Mouse (Mus musculus): ENCODE data around the gene Ppp2r5e.

Gene Ppp2r5e

GRCm38 (mm10) chr12:75596154-75597002, at the start of gene Ppp2r5e:
TSS of gene Ppp2r5e (minus strand) at chr12:75596245.
- DNase-seq = peak; percentile 99 to 100

- peak; percentile 9 to 13 for DNase-seq
These were observed 49.7 kb upstream of the Ppp2r5e start for GRCm38 (mm10) chr12:75645780-75646179.

- peak in 1 of 2 experiments; percentile 13 for DNase-seq
These were observed 45.7 kb upstream of the Ppp2r5e start for GRCm38 (mm10) chr12:75641726-75642125.

GRCm38 (mm10) chr12:75638345-75638744, 42.3 kb upstream of the Ppp2r5e start:
- no peak for DNase-seq

GRCm38 (mm10) chr12:75637103-75637502, 41.1 kb upstream of the Ppp2r5e start:
- no peak for DNase-seq

- no peak for DNase-seq
These were observed 39.9 kb upstream of the Ppp2r5e start for GRCm38 (mm10) chr12:75635771-75636430.

- no peak for DNase-seq
These were observed 33.6 kb upstream of the Ppp2r5e start for GRCm38 (mm10) chr12:75629618-75630017.

- no peak for DNase-seq
These were observed 27.2 kb upstream of the Ppp2r5e start for GRCm38 (mm10) chr12:75623292-75623691.

- no peak for DNase-seq
These were observed 26.8 kb upstream of the Ppp2r5e start for GRCm38 (mm10) chr12:75622835-75623234.

- no peak for DNase-seq
These were observed 20.8 kb upstream of the Ppp2r5e start for GRCm38 (mm10) chr12:75616841-75617240.

- no peak for DNase-seq
These were observed 20.2 kb upstream of the Ppp2r5e start for GRCm38 (mm10) chr12:75616158-75616791.

- DNase-seq = peak; percentile 34 to 56
These were observed 19.5 kb upstream of the Ppp2r5e start for GRCm38 (mm10) chr12:75615556-75615955.

- peak; percentile 29 to 55 for DNase-seq
These were observed 16.7 kb upstream of the Ppp2r5e start for GRCm38 (mm10) chr12:75612711-75613110.

- no peak for DNase-seq
These were observed 3.4 kb upstream of the Ppp2r5e start for GRCm38 (mm10) chr12:75599490-75599889.

- no peak for DNase-seq
These were observed 2.9 kb upstream of the Ppp2r5e start for GRCm38 (mm10) chr12:75598988-75599387.

- no peak for DNase-seq
These were observed 1.7 kb upstream of the Ppp2r5e start for GRCm38 (mm10) chr12:75597707-75598106.

GRCm38 (mm10) chr12:75595291-75596153, 523 bp downstream of the Ppp2r5e start:
- peak; percentile 53 to 56 for DNase-seq

GRCm38 (mm10) chr12:75594404-75594803, 1.6 kb downstream of the Ppp2r5e start:
- DNase-seq = no peak

- no peak for DNase-seq
These were observed 2.2 kb downstream of the Ppp2r5e start for GRCm38 (mm10) chr12:75593817-75594216.

GRCm38 (mm10) chr12:75587501-75587900, 8.5 kb downstream of the Ppp2r5e start:
- no peak for DNase-seq

- DNase-seq = no peak
These were observed 12.3 kb downstream of the Ppp2r5e start for GRCm38 (mm10) chr12:75583776-75584175.

GRCm38 (mm10) chr12:75579076-75579475, 17.0 kb downstream of the Ppp2r5e start:
- DNase-seq = no peak

- no peak for DNase-seq
These were observed 18.8 kb downstream of the Ppp2r5e start for GRCm38 (mm10) chr12:75577255-75577654.
